Mouse (Mus musculus) forebrain, embryonic 16.5 days (tissue): ENCODE results near the gene Mast4. TPM values are rescaled to one million over a fixed set of nuclear protein-coding genes. Genes with fewer than 3 reads are reported as not detected.

Source experiments
- ATAC-seq: fragments of 200-750 bp; cut with Nextera tagmentation; 2 replicates; pipeline ENCODE4 v1.8.0; 2017; ENCODE audit warnings: mild to moderate bottlenecking, moderate library complexity
- H3K27ac ChIP-seq: fragments of 300-500 bp; sonication (generic); 2 replicates; pipeline ENCODE4 v1.5.1; 2014; ENCODE audit warnings: low read length, control low read depth
- H3K27me3 ChIP-seq: fragments of 300-500 bp; sonication (generic); replicated peaks from 2 replicates; pipeline ENCODE4 v1.6.1; 2014; ENCODE audit warnings: low read length; ENCODE audit not compliant: control insufficient read depth, insufficient read depth
- H3K36me3 ChIP-seq: fragments of 300-500 bp; sonication (generic); 2 replicates; pipeline ENCODE4 v1.6.1; 2014; ENCODE audit not compliant: control insufficient read depth, insufficient read depth
- H3K4me1 ChIP-seq: fragments of 300-500 bp; sonication (generic); replicated peaks from 2 replicates; pipeline ENCODE4 v1.6.1; 2014; ENCODE audit warnings: low read length; ENCODE audit not compliant: control insufficient read depth, insufficient read depth
- H3K4me2 ChIP-seq: fragments of 300-500 bp; sonication (generic); 2 replicates; pipeline ENCODE4 v1.6.1; 2014; ENCODE audit warnings: mild to moderate bottlenecking, low read length, control low read depth
- H3K4me3 ChIP-seq: fragments of 300-500 bp; sonication (generic); replicated peaks from 2 replicates; pipeline ENCODE4 v1.5.1; 2014; ENCODE audit warnings: mild to moderate bottlenecking, low read length, control low read depth
- H3K9ac ChIP-seq: fragments of 300-500 bp; sonication (generic); replicated peaks from 2 replicates; pipeline ENCODE4 v1.6.1; 2014; ENCODE audit warnings: low read depth, low read length, control low read depth
- H3K9me3 ChIP-seq: fragments of 300-500 bp; sonication (generic); 2 replicates; pipeline ENCODE4 v1.6.1; 2016; ENCODE audit warnings: low read length; ENCODE audit not compliant: control insufficient read depth
- WGBS: fragments of 180-500 bp; shearing (Covaris S2); extraction: QIAGEN DNeasy Blood & Tissue Kit; methylation state at CpG from one replicate; pipeline ENCODE4 v1.1.7; 2014; 5-methylcytosine and 5-hydroxymethylcytosine counted together
- polyA plus RNA-seq: library from polyadenylated mRNA; unstranded; fragments of >200 nt; fragmentation: Nextera tagmentation; extraction: Ambion mirVana; gene quantifications from 2 replicates; pipeline ENCODE4 v1.2.1, GENCODE M21; 2015

The Mast4 gene
- polyA plus RNA-seq, 1 experiment from 2014 or later = 15.7 TPM

DNA sequence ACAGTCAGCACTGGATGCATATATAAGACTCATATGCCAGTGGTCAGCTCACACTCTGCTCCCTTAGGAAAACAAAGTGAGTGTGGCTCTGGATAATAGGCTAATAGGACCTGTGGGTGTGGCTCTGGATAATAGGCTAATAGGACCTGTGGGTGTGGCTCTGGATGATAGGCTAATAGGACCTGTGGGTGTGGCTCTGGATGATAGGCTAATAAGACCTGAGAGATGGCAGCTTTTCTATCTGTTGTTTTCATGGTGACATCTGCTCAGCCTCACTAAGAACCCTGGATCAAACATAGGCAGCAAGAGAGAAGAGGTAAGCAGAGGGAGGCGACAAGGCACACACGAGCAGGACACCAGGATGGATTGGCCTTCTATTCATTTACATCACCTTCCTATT, 483.7 kb downstream of the Mast4 start:
- Histone ChIP-seq H3K9ac (no peak overlapping the region), H3K4me3 (no peak overlapping the region), H3K27ac (no peak overlapping the region), H3K4me1 (no peaks in the 10 kb centered on the region), H3K36me3 (no peaks in the 10 kb centered on the region), H3K9me3 (no peaks in the 10 kb centered on the region), H3K4me2 (no peak overlapping the region), H3K27me3 (no peaks in the 10 kb centered on the region)
- 38% methylated on average over 2 of the region's 2 CpGs for WGBS
- ATAC-seq = no peak

- H3K4me3 ChIP-seq = no peak overlapping the region
- no peaks in the 10 kb centered on the region for H3K9me3 ChIP-seq
- no peaks in the 10 kb centered on the region for H3K27me3 ChIP-seq
- no peak overlapping the region for H3K27ac ChIP-seq
- no peak for ATAC-seq
- no peak overlapping the region for H3K4me2 ChIP-seq
- no peaks in the 10 kb centered on the region for H3K36me3 ChIP-seq
- WGBS = 79% methylated on average over 3 of the region's 3 CpGs
- H3K9ac ChIP-seq = no peak overlapping the region
- H3K4me1 ChIP-seq = no peaks in the 10 kb centered on the region
These were observed 485.2 kb downstream of the Mast4 start for GRCm38 (mm10) chr13:102849068-102849467.

- ATAC-seq = no peak
- H3K4me3 ChIP-seq = no peak overlapping the region
- no peak overlapping the region for H3K9ac ChIP-seq
- H3K4me2 ChIP-seq = no peak overlapping the region
- H3K36me3 ChIP-seq = no peaks in the 10 kb centered on the region
- 60% methylated on average over 4 of the region's 4 CpGs for WGBS
- peaks cover 8% of the 10 kb centered on the region for H3K4me1 ChIP-seq
- H3K27me3 ChIP-seq = no peaks in the 10 kb centered on the region
- H3K9me3 ChIP-seq = no peaks in the 10 kb centered on the region
- no peak overlapping the region for H3K27ac ChIP-seq
These were observed 487.8 kb downstream of the Mast4 start for GRCm38 (mm10) chr13:102846473-102846872.

DNA sequence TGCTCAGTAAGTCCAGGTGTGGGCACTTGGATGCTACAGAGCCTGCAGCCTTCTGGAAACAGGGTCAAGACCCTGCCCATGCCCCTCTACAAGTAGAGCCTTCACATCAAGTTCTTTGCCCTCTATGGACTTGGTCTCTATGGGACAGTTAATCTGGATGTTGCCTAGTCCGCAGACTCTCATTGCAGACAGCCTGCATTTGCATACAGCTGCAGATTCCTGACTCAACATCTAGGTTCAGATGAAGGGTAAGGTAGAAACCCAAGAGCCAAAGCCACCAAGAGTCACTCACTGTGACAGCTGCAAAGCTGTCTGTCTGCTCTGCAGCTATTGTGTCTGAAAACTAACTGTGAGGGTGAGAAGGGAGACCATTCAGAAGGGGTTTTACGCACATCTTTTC, 491.6 kb downstream of the Mast4 start:
- Histone ChIP-seq H3K27me3 (no peaks in the 10 kb centered on the region), H3K9ac (no peak overlapping the region), H3K4me2 (no peak overlapping the region), H3K9me3 (no peaks in the 10 kb centered on the region), H3K36me3 (no peaks in the 10 kb centered on the region), H3K4me3 (no peak overlapping the region), H3K4me1 (peaks cover 8% of the 10 kb centered on the region), H3K27ac (no peak overlapping the region; the same call in 1 of the 2 replicates)
- ATAC-seq = no peak
- WGBS = 50% methylated on average over 2 of the region's 2 CpGs

DNA sequence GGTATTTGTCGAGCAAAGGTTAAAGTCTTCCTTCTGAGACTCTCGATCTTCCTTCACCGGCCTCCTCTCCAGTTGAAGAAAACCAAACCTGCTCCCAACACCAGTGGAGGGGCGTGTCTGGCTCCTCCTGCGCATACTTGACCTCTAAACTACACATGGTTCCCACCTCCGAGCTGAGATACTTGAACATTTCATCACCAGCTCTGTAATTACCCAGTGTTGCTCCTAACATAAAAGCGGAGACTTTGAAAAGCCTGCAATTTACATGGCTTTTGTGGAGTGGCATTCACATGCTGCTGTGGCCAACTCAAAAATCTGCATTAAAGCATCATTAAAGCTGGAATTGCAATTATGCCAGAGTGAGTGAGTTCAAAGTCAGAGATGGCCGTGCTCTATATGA, 492.1 kb downstream of the Mast4 start:
- no peak overlapping the region for H3K4me2 ChIP-seq
- no peak for ATAC-seq
- WGBS = 23% methylated on average over 8 of the region's 8 CpGs

DNA sequence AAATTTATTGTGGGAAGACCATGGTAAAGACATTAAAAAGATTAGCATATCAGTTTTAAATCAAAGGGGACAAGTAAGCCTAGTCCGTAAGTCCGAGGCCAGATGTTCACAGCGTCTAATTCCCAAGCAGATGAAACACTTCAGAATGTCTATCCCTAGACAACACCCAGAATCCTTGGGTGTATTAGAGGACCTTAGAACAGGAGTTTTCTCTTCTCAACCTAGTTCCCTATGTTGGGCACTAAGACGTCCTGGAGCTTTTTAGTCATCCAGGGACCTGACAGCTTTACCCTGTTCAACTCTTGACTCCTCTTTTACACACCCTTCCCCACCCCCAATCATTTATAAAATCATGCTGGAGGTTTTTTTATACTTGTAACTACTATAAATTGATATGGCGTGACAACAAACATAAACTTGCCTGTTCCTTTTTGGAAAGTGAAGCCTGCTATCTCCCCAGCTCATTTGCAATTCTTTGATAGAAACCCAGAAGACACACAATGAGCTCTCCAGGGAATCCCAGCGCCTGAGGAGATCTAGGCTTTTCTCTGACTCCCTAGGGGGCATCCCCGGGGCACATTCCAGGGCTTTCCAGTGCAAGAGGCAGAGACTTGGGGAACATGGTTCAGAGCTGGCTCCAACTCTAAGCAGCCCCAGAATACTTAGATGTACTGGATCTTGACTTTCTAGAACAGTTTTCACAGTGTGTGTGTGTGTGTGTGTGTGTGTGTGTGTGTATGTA, 494.4 kb downstream of the Mast4 start:
- Histone ChIP-seq H3K27me3 (no peaks in the 10 kb centered on the region), H3K4me3 (no peak overlapping the region), H3K4me1 (peaks cover 8% of the 10 kb centered on the region), H3K27ac (no peak overlapping the region), H3K36me3 (no peaks in the 10 kb centered on the region), H3K4me2 (no peak overlapping the region), H3K9me3 (no peaks in the 10 kb centered on the region), H3K9ac (no peak overlapping the region)
- WGBS = 46% methylated on average over 7 of the region's 7 CpGs
- no peak for ATAC-seq

More for the DNA sequence above, 492.1 kb downstream of the Mast4 start:
- Histone ChIP-seq H3K9me3 (no peaks in the 10 kb centered on the region), H3K4me3 (no peak overlapping the region), H3K36me3 (no peaks in the 10 kb centered on the region), H3K9ac (no peak overlapping the region), H3K27me3 (no peaks in the 10 kb centered on the region), H3K27ac (no peak overlapping the region), H3K4me1 (peaks cover 8% of the 10 kb centered on the region)

GRCm38 (mm10) chr13:102837427-102837826, 496.9 kb downstream of the Mast4 start:
- Histone ChIP-seq H3K9ac (no peak overlapping the region), H3K27me3 (no peaks in the 10 kb centered on the region), H3K4me1 (peaks cover 3% of the 10 kb centered on the region), H3K4me2 (no peak overlapping the region), H3K36me3 (no peaks in the 10 kb centered on the region), H3K9me3 (no peaks in the 10 kb centered on the region), H3K4me3 (no peak overlapping the region), H3K27ac (no peak overlapping the region)
- ATAC-seq = no peak
- WGBS = 75% methylated on average over 4 of the region's 4 CpGs

DNA sequence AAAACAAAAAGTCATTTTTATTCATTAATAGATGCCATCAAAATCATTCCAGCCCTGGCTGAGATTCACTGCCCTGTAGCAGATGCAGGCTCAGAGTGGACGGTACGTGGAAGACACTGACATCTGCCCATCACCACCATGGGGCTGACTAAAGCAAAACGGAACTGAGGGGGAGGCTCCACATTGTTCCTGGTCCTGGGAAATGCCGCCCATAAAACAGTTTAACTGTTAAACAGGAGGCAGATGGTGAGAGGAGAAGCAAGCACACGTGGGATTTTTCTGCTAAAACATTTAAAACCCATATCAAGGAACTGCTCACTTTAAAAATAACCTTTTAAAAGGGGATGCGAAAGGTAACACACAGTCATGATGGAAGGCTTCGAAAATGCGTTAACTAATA, 499.0 kb downstream of the Mast4 start:
- no peak overlapping the region for H3K4me2 ChIP-seq
- no peak overlapping the region for H3K4me3 ChIP-seq
- ATAC-seq = no peak
- H3K9ac ChIP-seq = no peak overlapping the region
- no peak overlapping the region for H3K27ac ChIP-seq
- no peaks in the 10 kb centered on the region for H3K27me3 ChIP-seq
- no peaks in the 10 kb centered on the region for H3K4me1 ChIP-seq
- no peaks in the 10 kb centered on the region for H3K36me3 ChIP-seq
- WGBS = 70% methylated on average over 8 of the region's 8 CpGs
- no peaks in the 10 kb centered on the region for H3K9me3 ChIP-seq

- Histone ChIP-seq H3K27ac (no peak overlapping the region), H3K36me3 (no peaks in the 10 kb centered on the region), H3K9me3 (no peaks in the 10 kb centered on the region), H3K4me1 (no peaks in the 10 kb centered on the region), H3K4me3 (no peak overlapping the region), H3K4me2 (no peak overlapping the region), H3K9ac (no peak overlapping the region), H3K27me3 (no peaks in the 10 kb centered on the region)
- ATAC-seq = no peak
- 39% methylated on average over 4 of the region's 4 CpGs for WGBS
These were observed 516.0 kb downstream of the Mast4 start for GRCm38 (mm10) chr13:102818287-102818686.

DNA sequence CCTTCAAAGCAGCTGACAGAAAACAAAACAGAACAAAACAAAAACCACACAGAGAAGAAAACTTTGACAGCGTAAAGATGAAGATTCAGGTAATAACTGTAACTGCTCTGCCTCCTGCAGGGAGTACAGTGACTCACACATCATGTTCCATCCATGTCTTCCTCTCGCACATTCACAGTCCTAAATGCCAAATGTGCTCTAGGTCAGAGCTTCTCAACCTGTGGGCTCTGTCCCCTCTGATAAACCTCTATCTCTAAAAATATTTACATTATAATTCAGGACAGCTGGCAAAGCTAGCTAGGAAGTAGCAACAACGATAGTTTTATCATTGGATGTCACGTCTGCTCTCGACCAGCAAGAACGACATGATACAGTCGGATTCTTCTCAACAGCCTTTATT, 517.6 kb downstream of the Mast4 start:
- no peaks in the 10 kb centered on the region for H3K4me1 ChIP-seq
- H3K9ac ChIP-seq = no peak overlapping the region
- no peaks in the 10 kb centered on the region for H3K9me3 ChIP-seq
- 92% methylated on average over 7 of the region's 7 CpGs for WGBS
- H3K4me2 ChIP-seq = no peak overlapping the region
- no peak overlapping the region for H3K27ac ChIP-seq
- no peaks in the 10 kb centered on the region for H3K27me3 ChIP-seq
- H3K36me3 ChIP-seq = no peaks in the 10 kb centered on the region
- no peak overlapping the region for H3K4me3 ChIP-seq
- no peak for ATAC-seq
